Mouse (Mus musculus) monocyte, adult 5-6 weeks (primary cell): ENCODE measurements around the gene Ireb2. TPM values are rescaled to one million over a fixed set of nuclear protein-coding genes. Genes with fewer than 3 reads are reported as not detected.
"Not testable (repeated sequence)": the region's sequence is repeated elsewhere in the genome, so short reads cannot be mapped to it uniquely, and the experiment has no call there.

Experiments used
- ATAC-seq: fragments of 153-309, 156-312 bp; replicated peaks from 2 replicates; pipeline ENCODE4 v1.8.0; 2017; ENCODE audit warnings: mild to moderate bottlenecking; ENCODE audit not compliant: low TSS enrichment, insufficient number of reproducible peaks, severe bottlenecking, poor library complexity, low FRiP score
- total RNA-seq: library from RNA; stranded (forward); fragments of 200-1000, 200-491, 200-594 nt; gene quantifications from 3 replicates; pipeline ENCODE4 v1.2.3, GENCODE M21; 2017

Gene Ireb2
- total RNA-seq = 21.2 to 58.3 TPM (median 23.0 TPM) in 3 replicates

DNA sequence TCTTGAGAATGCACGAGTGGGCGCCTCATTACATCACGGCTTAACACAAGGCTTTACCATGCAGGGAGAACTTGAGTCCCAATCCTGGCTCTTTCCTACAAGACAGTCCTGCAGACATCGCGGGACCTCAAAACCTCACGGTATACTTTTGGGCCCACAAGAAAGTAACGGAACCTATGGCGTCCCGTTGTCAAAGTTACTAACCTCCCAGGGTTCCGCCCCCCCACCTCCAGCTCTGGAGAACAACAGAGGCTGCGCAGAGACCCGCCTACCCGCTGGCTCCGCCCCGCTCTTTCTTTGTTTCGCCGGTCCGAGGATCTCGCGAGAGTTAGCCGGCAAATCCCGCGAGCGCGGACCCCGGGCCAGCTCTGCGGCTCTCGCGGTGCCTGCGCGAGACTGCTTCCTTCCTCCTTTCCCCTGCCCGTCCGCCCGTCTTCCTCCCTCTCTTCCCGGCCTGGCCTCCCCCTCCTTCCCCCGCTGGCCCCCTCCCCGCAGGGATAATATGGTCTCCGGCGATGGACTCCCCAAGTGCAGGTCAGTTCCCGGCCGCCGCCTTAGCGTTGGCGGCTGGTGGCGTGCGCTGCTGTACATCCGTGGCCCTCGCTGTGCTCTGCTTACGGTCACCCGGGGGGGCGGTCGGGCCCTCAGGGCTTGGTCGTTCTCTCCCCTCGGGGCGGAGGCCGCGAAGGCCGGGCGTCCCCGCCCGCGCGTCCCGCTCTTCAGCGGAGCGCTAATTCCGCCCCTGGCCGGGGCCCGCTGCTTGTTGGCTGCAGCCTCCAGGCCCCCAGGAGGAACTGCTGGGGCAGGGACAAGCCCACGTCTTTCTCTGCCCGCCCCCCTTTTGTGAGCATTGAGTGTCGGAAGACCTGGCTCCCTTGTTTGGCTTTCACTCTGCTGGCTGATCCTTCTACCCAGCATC is at the start of gene Ireb2:
Gene Ireb2 (plus strand): TSS at position 427 of the 919 bp plus-strand sequence.
- ATAC-seq = peak; percentile 94

DNA sequence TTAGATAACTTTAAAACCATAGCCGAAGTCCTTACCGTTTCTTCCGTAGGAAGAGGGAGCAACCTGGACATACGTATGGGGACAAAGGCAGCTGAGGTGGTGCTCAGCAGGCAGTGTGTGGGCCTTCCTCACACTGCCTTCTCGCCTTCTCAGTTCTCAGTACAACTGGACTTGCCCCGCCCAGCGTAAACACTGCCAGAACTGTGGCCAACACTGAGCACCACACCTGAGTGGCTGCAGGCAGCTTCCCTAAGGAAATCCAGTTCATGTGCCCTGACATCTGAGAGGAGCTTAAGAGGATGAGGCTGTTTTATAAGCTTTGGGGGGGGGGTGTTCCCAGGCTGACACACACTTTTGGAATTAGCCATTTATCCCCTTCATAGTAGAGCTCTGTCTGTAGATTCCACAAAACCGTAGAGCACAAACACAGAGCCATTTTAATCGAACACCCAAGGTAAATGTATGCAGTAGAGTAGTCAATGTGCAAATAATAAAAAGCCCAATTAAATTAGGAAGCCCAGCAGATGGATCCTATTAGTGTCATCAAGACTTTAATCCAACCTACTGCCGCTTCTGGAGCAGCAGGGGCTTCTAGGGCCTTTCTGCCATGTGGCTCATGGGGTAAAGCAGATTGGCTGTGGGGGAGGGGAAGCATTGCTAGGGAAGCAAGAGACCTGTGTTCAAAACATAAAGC is 46.9 kb upstream of the Ireb2 start:
- ATAC-seq = no peak

DNA sequence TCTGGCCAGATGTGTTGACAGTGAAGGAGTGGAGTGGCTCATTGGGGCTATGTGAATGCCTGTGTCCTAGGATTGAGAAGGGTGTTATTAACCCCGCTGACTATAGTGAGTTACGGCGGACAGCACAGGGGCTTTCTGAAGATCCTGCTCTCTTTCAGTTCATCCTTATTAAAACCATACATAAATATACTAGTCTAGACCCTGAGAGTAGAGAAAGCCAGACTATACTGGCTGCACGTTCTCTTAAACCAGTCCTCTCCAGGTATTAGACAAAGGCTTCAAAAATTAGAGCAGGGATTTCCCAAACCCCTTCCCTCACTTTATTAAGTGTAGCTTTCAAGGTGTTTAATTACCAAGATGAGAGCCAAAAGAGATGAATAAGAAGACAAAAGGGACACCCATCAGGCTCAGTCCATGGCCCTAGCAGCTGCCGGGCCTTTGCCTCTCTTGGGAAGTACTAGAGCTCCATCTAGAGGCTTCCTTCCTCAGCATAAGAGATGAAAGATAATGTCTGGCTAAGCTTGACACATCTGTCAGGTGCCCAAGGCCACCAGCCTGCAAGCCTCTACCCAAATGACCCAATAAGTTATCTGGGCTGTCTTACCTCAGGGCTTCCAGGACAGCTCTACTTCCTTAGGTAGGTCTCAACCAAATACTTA is 42.0 kb upstream of the Ireb2 start:
- ATAC-seq = no peak

DNA sequence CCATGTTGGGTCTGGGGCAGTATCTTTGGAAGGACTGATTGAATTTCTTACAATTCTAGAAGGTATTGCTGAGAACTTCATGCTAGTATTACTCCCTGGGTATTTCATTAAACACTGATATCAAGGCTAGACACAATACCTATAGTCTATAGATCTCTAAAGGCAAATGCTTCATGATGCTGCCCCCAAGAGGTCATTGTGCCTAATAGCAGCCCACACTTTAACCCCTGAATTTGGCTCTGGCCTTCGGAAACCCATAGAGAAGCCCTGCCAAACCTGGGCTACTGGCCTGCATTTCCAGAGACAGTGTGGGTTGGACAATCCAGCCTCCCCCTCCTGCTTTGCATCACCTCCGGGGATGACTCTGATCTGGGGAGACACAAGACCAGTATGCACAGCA is 33.8 kb upstream of the Ireb2 start:
- no peak for ATAC-seq

DNA sequence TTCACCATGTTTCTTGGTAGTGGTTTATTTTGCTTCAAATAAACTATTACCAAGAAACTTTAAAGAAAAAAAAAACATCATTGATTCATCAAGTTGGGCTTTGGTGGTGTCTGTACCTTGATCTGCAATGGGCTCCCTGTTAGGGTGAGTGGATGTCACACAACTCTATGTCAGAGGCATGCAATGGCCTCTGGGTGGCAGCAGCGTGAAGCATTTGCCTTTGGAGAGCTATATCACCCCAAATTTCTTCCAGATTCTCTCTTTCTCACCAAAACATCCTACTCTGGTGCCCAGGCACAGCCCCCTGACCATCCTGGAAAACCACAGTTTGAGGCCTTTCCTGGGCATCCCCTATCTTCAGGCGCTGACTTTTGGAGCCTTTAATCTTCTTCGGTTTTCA is 33.0 kb upstream of the Ireb2 start:
- ATAC-seq = no peak

DNA sequence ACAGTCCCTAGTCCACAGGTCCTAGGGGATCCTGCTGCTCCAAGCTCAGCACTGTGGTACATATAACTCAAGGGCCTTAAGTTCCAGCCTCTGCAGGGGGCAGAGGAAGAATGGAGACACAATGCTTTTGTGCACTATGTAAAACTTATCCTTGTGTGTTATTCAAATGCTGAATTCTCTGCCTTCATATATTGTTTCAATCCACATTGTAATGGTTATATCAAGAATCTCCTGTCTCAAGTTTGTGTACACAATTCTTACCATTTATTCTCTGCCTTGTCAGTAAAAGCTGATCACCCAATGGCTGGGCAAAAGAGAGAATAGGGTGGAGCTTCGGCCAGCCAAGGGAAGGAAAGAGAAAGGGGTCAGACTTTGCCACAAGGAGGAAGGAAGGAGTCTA is 29.8 kb upstream of the Ireb2 start:
- ATAC-seq = no peak

DNA sequence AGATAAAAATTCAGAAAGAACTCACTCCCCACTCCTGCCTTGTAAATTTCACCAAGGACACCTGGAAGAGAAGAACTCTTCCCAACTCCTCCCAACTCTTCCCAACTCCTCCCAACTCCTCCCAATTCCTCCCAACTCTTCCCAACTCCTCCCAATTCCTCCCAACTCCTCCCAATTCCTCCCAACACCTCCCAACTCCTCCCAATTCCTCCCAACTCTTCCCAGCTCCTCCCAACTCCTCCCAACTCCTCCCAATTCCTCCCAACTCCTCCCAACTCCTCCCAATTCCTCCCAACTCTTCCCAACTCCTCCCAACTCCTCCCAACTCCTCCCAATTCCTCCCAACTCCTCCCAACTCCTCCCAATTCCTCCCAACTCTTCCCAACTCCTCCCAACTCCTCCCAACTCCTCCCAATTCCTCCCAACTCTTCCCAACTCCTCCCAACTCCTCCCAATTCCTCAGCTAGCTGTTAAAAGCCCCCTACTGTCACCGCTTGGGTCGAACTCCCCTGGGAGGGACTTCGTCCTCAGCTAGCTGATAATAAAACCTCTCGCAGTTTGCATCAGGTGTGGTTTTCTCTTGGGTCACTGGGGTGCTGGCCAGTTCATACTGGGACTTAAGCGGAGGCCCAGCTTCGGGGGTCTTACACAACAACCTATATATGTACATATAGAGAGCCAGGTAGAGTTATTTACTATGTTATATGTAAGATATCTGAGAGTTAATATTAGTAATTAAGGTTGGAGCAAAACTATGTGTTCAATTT is 27.5 kb upstream of the Ireb2 start:
- not testable (repeated sequence) for ATAC-seq

DNA sequence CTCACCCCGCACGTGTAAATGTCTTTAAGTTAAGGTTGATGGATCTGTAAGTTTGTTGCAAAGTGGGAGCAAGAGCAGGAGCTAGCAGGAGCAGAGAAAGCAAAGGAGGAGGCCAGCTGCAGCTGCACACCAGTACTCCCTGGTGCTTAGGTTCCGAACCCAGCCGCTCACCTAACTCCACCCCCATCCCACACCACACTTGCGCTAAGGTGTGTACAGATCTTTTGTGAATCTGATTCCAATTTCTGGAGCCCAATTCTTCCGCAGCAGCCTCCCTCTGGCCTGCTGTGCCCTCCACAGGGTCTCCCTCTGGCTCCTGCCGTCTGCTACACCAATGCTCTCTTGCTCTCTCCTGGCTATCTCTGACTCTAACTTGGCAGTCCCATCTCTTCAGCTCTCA is 25.8 kb upstream of the Ireb2 start:
- ATAC-seq = no peak

DNA sequence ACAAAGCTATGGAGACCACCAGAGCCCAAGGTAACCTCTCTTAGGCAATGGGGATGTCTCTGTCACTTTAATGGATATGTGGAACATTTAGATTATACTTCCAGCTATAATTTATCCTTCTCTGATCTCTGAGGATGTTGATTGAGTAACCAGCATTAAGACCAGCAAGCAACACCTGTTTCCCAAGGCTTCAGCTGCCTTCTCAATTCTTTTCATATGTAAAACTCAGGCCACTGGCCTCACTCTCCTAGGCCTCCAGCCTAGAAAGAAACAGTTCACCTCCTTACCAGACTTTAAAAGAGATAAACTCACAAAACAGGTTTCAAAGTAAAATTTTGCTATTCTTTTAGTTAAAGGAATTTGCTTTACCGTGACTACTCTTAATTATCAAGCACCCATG is 23.4 kb upstream of the Ireb2 start:
- ATAC-seq = no peak

DNA sequence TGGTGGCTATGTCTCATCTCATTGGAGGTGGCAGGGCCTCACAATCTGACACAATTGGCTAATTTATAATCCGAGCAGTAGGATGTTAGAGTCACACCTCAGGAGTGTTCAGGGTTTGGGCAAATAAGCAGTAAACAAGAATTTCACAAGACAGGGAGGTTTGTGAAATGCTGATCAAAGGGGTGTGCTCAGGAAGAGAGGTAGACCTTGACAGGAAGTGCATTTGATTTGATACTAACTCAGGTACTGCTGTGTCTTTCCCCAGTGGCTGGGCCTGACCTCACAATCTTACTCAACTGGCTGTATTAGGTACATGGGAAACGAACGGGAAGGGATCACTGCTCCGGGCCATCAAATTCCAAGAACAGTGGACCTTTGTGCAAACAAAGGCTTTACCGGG is 21.3 kb upstream of the Ireb2 start:
- ATAC-seq = no peak

DNA sequence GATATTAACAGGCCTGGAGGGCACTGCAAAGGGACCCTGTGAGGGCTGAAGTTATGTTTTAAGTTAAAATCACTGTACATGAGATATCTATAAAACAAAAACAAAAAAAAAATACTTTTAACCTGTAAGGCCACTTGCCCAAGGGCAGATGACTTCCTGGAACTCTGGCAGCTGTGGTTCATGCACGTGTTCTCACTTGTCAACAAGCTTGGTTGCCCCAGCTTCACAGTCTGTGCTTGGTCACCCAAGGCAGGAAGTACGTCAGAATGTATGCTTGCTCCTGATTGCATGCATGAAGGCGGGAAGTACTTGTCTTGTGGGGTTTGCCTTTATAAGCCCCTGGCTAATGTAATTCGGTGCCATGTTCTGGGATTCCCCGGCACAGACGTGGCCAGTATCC is 19.7 kb upstream of the Ireb2 start:
- no peak for ATAC-seq

DNA sequence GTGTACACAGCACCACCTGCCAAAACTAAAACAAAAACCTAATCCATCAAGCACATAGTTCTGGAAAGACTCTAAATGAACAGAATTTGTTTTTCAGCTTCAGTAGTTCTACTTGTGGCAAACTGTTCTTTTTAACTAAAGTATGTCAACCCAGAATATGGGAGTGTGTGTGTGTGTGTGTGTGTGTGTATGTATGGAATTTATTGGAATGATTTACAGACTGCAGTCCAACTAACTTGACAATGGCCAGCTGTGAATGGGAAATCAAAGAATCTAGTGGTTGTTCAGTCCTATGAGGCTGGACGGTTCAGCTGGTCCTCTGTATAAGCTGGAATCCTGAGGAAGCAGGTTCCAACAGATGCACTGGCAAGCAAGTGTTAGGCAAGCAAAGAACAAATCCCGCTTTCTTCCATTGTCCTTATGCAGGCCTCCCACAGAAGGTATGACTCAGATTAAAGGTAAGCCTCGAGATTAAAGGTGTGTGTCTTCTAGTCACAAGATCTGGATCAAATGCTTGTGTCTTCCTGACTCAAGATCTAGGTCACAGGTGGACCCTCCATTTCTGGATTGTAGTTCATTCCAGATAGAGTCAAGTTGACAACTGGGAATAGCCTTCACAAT is 18.9 kb upstream of the Ireb2 start:
- no peak for ATAC-seq

DNA sequence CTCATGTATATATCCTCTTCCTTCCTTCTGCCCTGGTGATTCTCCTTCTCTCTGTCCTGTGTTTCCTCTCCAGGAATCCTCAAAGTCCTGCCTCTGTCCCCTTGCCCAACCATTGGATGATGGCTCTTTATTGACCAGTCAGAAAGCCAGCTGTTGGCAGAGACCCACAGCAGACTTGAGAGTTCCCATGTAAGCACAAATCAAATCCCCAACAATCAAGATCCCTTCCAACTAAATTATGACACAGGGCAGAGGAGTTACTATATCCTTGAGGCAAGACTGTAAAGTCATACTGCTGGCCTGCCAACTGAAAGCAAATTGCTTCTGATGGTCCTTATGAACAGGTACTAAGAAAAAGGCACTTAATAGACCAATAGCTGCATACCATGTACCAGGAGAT is 15.4 kb upstream of the Ireb2 start:
- no peak for ATAC-seq

DNA sequence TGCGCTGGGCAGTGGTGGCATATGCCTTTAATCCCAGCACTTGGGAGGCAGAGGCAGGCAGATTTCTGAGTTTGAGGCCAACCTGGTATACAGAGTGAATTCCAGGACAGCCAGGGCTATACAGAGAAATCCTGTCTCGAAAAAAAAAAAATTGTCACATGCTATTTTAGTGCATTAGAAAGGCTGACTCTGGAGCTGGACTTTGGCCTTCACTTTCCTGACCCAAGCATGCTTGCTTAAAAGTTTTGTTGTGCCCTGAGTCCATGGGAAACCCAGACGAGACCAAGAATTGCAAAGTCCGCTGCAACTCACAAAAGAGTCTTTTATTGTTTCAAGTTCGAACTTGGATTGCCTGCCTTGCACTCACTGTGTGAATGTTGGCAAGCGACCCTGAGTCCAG is 10.6 kb upstream of the Ireb2 start:
- not testable (repeated sequence) for ATAC-seq

DNA sequence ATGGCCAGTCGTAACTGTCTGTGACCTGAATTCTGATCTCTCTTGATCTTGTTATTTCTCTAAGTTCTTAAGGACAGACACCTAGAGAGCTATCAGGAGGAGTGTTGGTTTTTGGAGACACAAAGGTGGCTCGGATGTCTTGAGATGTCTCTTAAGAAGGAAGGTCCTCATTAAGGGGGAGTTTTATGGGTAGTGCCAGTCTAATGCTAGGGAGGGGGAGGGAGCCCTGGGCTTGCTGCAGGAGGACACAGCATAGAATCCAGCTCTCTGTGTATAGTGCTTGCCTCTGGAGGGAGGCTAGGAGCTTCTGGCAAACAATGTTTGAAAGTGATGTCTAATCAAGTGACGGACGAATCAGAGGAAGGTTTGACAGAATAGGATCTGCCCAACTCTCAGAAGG is 10.0 kb upstream of the Ireb2 start:
- ATAC-seq = no peak

DNA sequence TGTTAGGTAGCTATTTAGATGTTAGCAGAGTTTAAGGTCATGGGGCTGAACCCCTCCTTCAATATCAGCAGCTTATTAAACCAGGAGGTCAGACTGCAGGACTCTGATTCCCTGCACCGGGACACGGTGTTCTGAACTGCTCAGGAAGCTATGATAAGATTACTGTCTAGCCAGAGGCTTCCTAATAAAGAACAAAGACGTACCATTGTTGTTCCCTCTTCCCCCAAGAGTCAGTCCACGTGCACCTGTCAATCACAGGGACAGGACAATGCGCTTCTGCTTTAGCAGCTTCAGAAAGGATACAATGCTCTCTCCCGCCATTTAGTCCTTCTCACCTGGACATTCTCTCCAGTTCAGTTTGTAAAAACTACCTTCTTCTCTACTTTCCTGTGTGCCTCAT is 8.0 kb upstream of the Ireb2 start:
- ATAC-seq = no peak

DNA sequence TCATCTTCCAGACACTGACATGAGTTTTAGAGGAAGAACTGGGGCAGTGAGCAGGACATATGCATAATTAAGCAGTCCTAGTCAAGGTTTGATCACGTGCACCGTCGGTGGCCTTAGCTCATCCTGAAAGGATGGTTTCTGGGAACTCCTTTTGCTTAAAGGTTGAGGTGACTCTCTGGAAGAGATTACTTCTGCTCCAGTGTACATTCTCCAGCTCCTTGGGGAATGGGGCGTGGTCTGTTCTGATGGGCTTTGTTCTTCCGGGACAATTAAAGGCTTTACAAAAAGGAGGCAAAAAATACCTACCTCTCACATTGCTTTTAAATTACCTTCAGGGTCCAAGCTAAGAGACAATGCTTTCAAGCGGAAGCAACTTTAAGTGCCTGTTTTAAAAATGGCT is 7.5 kb upstream of the Ireb2 start:
- ATAC-seq = no peak

DNA sequence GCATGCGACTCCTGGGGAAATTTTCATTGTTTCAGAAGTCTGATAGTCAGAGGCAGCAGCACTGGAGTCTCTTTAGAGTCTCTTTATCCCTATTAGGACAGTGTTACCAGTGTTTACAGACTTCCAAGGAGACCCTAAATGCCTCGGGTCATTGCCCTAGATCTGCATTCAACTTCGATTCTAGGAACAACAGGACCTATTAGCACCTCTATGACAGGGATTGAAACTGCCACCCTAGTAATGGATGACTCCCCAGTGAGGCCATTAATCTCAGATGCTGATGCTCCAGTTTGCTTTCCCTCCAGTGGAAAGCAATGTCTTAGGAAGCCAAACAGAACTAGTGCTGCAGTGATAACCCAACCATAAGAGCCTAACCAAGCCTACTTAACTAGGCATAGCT is 6.1 kb upstream of the Ireb2 start:
- no peak for ATAC-seq

DNA sequence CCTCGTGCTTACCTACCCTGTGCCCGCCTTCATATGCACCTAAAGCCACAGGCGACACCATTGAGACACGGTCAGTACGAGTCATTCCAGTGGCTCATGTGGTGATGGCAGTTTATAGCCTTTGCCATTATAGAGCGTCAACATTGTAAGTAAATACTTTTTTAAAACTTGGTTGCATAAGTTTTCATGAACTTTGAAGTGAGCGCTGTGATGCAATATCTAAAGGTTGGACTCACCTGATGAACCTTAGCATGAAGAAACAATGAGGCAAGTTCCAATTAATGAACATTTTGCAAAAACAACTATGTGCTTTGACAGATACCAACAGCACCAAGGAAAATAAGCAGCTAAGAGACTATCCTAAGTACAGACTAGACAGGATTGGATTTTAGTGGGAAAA is 3.1 kb upstream of the Ireb2 start:
- ATAC-seq = no peak
